Mouse (Mus musculus): ENCODE results near the gene Pdzd2. TPM values are rescaled to one million over a fixed set of nuclear protein-coding genes. Genes with fewer than 3 reads are reported as not detected.

The Pdzd2 gene
- polyA plus RNA-seq, 1 experiment from 2014 or later, result 21.8 TPM

- ATAC-seq (ENCODE audit: insufficient number of reproducible peaks, insufficient read depth, low FRiP score, low TSS enrichment, low read depth), result no peak
- WGBS, result 60% methylated on average over 13 of the region's 13 CpGs
- H3K36me3 ChIP-seq, result no peaks in the 10 kb centered on the region
- no peaks in the 10 kb centered on the region for H3K9me3 ChIP-seq
- H3K27ac ChIP-seq, result no peak overlapping the region
- H3K4me3 ChIP-seq, result no peak overlapping the region
- peaks cover 4% of the 10 kb centered on the region for H3K4me1 ChIP-seq
- H3K4me2 ChIP-seq, result no peak overlapping the region
- H3K9ac ChIP-seq, result no peak overlapping the region
- H3K27me3 ChIP-seq, result no peaks in the 10 kb centered on the region
Observed at GRCm38 (mm10) chr15:12425049-12425627, 314.6 kb downstream of the Pdzd2 start.

- H3K27me3 ChIP-seq, result no peaks in the 10 kb centered on the region
- no peak overlapping the region for H3K9ac ChIP-seq
- no peaks in the 10 kb centered on the region; the same call in 1 of the 2 replicates for H3K4me1 ChIP-seq
- H3K27ac ChIP-seq, result no peak overlapping the region
- H3K4me2 ChIP-seq, result no peak overlapping the region
- no peaks in the 10 kb centered on the region for H3K36me3 ChIP-seq
- 73% methylated on average over 5 of the region's 5 CpGs for WGBS
- H3K4me3 ChIP-seq, result no peak overlapping the region
- no peak for ATAC-seq (ENCODE audit: insufficient number of reproducible peaks, insufficient read depth, low FRiP score, low TSS enrichment, low read depth)
- H3K9me3 ChIP-seq, result no peaks in the 10 kb centered on the region
Observed at GRCm38 (mm10) chr15:12424187-12424586, 315.5 kb downstream of the Pdzd2 start.

- no peaks in the 10 kb centered on the region for H3K9me3 ChIP-seq
Observed at GRCm38 (mm10) chr15:12420915-12421314, 318.8 kb downstream of the Pdzd2 start.

GRCm38 (mm10) chr15:12420376-12420775 is 319.3 kb downstream of the Pdzd2 start:
- Histone ChIP-seq H3K36me3 (no peaks in the 10 kb centered on the region), H3K27ac (no peak overlapping the region), H3K9me3 (no peaks in the 10 kb centered on the region), H3K4me3 (no peak overlapping the region), H3K27me3 (no peaks in the 10 kb centered on the region), H3K4me2 (no peak overlapping the region), H3K4me1 (no peaks in the 10 kb centered on the region; the same call in 1 of the 2 replicates), H3K9ac (no peak overlapping the region)
- WGBS, result 81% methylated on average over 10 of the region's 10 CpGs
- ATAC-seq (ENCODE audit: insufficient number of reproducible peaks, insufficient read depth, low FRiP score, low TSS enrichment, low read depth), result no peak

More at GRCm38 (mm10) chr15:12420915-12421314, 318.8 kb downstream of the Pdzd2 start:
- no peak overlapping the region for H3K27ac ChIP-seq
- no peaks in the 10 kb centered on the region for H3K27me3 ChIP-seq
- no peak for ATAC-seq (ENCODE audit: insufficient number of reproducible peaks, insufficient read depth, low FRiP score, low TSS enrichment, low read depth)
- no peak overlapping the region for H3K4me3 ChIP-seq
- 94% methylated on average over 8 of the region's 8 CpGs for WGBS
- H3K4me1 ChIP-seq, result no peaks in the 10 kb centered on the region; the same call in 1 of the 2 replicates
- H3K4me2 ChIP-seq, result no peak overlapping the region
- no peaks in the 10 kb centered on the region for H3K36me3 ChIP-seq
- H3K9ac ChIP-seq, result no peak overlapping the region

DNA sequence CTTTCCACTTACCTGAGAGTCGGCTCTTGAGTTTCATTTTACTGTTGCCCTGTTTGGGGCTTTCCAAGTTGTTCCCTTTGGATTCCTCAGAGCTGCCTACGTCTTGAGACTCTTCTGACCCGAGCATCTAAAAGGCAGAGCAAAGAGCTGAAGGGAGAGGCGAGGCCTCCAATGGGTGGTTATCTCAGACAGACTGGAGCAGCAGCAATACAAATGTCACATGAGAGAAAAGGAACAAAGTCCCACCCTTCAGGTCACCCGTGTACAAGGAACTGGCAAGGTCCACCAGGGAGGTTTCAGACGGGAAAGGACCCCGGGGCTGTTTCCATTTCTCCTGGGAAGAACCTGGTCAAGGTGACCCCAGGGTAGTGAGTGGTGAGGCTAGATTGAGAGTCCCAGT is 320.3 kb downstream of the Pdzd2 start:
- 71% methylated on average over 7 of the region's 7 CpGs for WGBS
- Histone ChIP-seq H3K27ac (no peak overlapping the region), H3K36me3 (no peaks in the 10 kb centered on the region), H3K4me2 (no peak overlapping the region), H3K4me1 (no peaks in the 10 kb centered on the region), H3K4me3 (no peak overlapping the region), H3K27me3 (no peaks in the 10 kb centered on the region), H3K9ac (no peak overlapping the region), H3K9me3 (no peaks in the 10 kb centered on the region)
- no peak for ATAC-seq (ENCODE audit: insufficient number of reproducible peaks, insufficient read depth, low FRiP score, low TSS enrichment, low read depth)

- no peak overlapping the region for H3K27ac ChIP-seq
- 80% methylated on average over 16 of the region's 16 CpGs for WGBS
Observed at GRCm38 (mm10) chr15:12415536-12416200, 324.1 kb downstream of the Pdzd2 start.

GRCm38 (mm10) chr15:12414696-12415095 is 325.0 kb downstream of the Pdzd2 start:
- H3K4me3 ChIP-seq, result no peak overlapping the region
- no peak overlapping the region for H3K4me2 ChIP-seq
- no peaks in the 10 kb centered on the region for H3K27me3 ChIP-seq
- WGBS, result 84% methylated on average over 6 of the region's 6 CpGs
- H3K9me3 ChIP-seq, result no peaks in the 10 kb centered on the region
- ATAC-seq (ENCODE audit: insufficient number of reproducible peaks, insufficient read depth, low FRiP score, low TSS enrichment, low read depth), result no peak
- H3K27ac ChIP-seq, result no peak overlapping the region
- H3K36me3 ChIP-seq, result no peaks in the 10 kb centered on the region
- H3K4me1 ChIP-seq, result no peaks in the 10 kb centered on the region
- no peak overlapping the region for H3K9ac ChIP-seq

More at GRCm38 (mm10) chr15:12415536-12416200, 324.1 kb downstream of the Pdzd2 start:
- Histone ChIP-seq H3K27me3 (no peaks in the 10 kb centered on the region), H3K4me1 (no peaks in the 10 kb centered on the region), H3K9ac (no peak overlapping the region), H3K4me2 (no peak overlapping the region), H3K4me3 (no peak overlapping the region), H3K9me3 (no peaks in the 10 kb centered on the region), H3K36me3 (no peaks in the 10 kb centered on the region)
- no peak for ATAC-seq (ENCODE audit: insufficient number of reproducible peaks, insufficient read depth, low FRiP score, low TSS enrichment, low read depth)

- ATAC-seq (ENCODE audit: insufficient number of reproducible peaks, insufficient read depth, low FRiP score, low TSS enrichment, low read depth), result peak; percentile 26; the same call in 1 of the 2 replicates
- H3K27ac ChIP-seq, result no peak overlapping the region
- 66% methylated on average over 8 of the region's 8 CpGs for WGBS
Observed at GRCm38 (mm10) chr15:12408205-12408604, 331.5 kb downstream of the Pdzd2 start.

DNA sequence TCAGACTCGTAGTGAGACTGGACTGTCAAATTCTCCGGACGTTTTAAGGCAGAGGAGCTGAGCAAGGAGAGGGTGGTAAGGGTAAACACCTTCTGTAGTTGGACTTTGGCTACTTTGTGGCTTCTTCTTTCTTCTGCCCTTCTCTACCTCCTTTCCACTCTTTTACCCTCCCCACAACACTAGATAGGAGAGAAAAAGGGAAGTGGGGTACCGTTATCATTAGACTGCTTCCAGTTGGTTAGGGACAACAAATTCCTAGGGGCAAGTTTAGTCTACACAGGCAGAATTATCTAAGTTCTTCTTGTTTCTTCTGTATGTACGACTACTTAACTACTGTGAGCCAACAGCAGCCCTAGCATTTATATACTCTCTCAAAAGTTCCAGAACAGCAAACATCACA is 334.1 kb downstream of the Pdzd2 start:
- no peak for ATAC-seq (ENCODE audit: insufficient number of reproducible peaks, insufficient read depth, low FRiP score, low TSS enrichment, low read depth)
- Histone ChIP-seq H3K4me2 (no peak overlapping the region), H3K4me1 (peaks cover 16% of the 10 kb centered on the region), H3K36me3 (peaks cover 13% of the 10 kb centered on the region), H3K4me3 (no peak overlapping the region), H3K9me3 (no peaks in the 10 kb centered on the region), H3K27me3 (no peaks in the 10 kb centered on the region), H3K27ac (no peak overlapping the region), H3K9ac (no peak overlapping the region)
- 91% methylated on average over 5 of the region's 5 CpGs for WGBS

More at GRCm38 (mm10) chr15:12408205-12408604, 331.5 kb downstream of the Pdzd2 start:
- peaks cover 5% of the 10 kb centered on the region; the same call in 1 of the 2 replicates for H3K36me3 ChIP-seq
- no peaks in the 10 kb centered on the region for H3K27me3 ChIP-seq
- peaks cover 16% of the 10 kb centered on the region for H3K4me1 ChIP-seq
- no peak overlapping the region for H3K9ac ChIP-seq
- H3K4me2 ChIP-seq, result no peak overlapping the region
- H3K9me3 ChIP-seq, result no peaks in the 10 kb centered on the region
- H3K4me3 ChIP-seq, result no peak overlapping the region

DNA sequence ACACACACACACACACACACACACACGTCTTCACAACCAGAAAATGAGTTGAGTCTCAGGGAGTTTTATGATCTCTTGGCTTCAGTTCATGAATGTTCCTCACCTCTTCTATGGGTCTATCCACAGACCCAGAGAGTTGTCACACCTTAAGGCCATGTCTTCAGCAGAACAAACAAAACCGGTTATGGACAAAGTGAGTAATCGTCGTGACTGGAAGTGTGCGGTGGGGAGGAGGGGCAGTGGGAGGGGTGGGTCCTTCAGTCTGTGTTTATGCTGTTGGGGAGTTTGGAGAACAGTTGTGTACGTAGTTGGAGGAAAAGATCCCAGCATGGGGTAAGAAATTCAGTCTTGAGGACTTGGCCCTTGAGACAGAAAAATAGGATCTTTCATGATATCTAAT is 342.7 kb downstream of the Pdzd2 start:
- Histone ChIP-seq H3K27me3 (no peaks in the 10 kb centered on the region), H3K4me3 (no peak overlapping the region), H3K9ac (no peak overlapping the region), H3K36me3 (peaks cover 19% of the 10 kb centered on the region), H3K4me1 (no peaks in the 10 kb centered on the region), H3K27ac (no peak overlapping the region), H3K4me2 (no peak overlapping the region), H3K9me3 (no peaks in the 10 kb centered on the region)
- 72% methylated on average over 6 of the region's 6 CpGs for WGBS
- no peak for ATAC-seq (ENCODE audit: insufficient number of reproducible peaks, insufficient read depth, low FRiP score, low TSS enrichment, low read depth)

GRCm38 (mm10) chr15:12394758-12395157 is 345.0 kb downstream of the Pdzd2 start:
- Histone ChIP-seq H3K4me2 (no peak overlapping the region), H3K4me3 (no peak overlapping the region), H3K9me3 (no peaks in the 10 kb centered on the region), H3K9ac (no peak overlapping the region), H3K27me3 (no peaks in the 10 kb centered on the region), H3K36me3 (peaks cover 14% of the 10 kb centered on the region), H3K27ac (peak overlapping the region; percentile 49), H3K4me1 (no peaks in the 10 kb centered on the region)
- 81% methylated on average over 10 of the region's 10 CpGs for WGBS
- ATAC-seq (ENCODE audit: insufficient number of reproducible peaks, insufficient read depth, low FRiP score, low TSS enrichment, low read depth), result no peak
